Mouse (Mus musculus) MEL (cell line): ENCODE data around the gene Il12rb1.

Experiments
- CHD1 ChIP-seq: IDR thresholded peaks from 2 replicates; pipeline ENCODE4 v1.6.1; 2012; ENCODE audit warnings: low read depth, mild to moderate bottlenecking, inconsistent platforms, low read length, improper control_type of control experiment
- E2F4 ChIP-seq: IDR thresholded peaks from 2 replicates; pipeline ENCODE4 v1.6.1; 2011; ENCODE audit warnings: low read depth, low read length, improper control_type of control experiment, borderline replicate concordance
- GABPA ChIP-seq: IDR thresholded peaks from 2 replicates; pipeline ENCODE4 v1.6.1; 2012; ENCODE audit warnings: low read depth, mild to moderate bottlenecking, inconsistent platforms, low read length, improper control_type of control experiment, moderate library complexity
- MAZ ChIP-seq: IDR thresholded peaks from 2 replicates; pipeline ENCODE4 v1.6.1; 2012; ENCODE audit warnings: low read depth, mild to moderate bottlenecking, inconsistent platforms, low read length, improper control_type of control experiment
- NELFE ChIP-seq: IDR thresholded peaks from 2 replicates; pipeline ENCODE4 v1.6.1; 2011; ENCODE audit warnings: low read depth, low read length, improper control_type of control experiment
- POLR2A ChIP-seq, 2 experiments: IDR thresholded peaks; 2 replicates each; pipeline ENCODE4 v1.6.1; 2011 to 2012; ENCODE audit warnings: low read length in 2 of 2, mild to moderate bottlenecking in 2 of 2, control low read depth in 1 of 2, improper control_type of control experiment in 1 of 2, low read depth in 1 of 2, moderate library complexity in 1 of 2; ENCODE audit not compliant: control insufficient read depth in 1 of 2, insufficient read depth in 1 of 2, poor library complexity in 1 of 2
- POLR2AphosphoS2 ChIP-seq: IDR thresholded peaks from 2 replicates; pipeline ENCODE4 v1.6.1; 2011; ENCODE audit warnings: low read length, improper control_type of control experiment
- RCOR1 ChIP-seq: IDR thresholded peaks from 2 replicates; pipeline ENCODE4 v1.6.1; 2012; ENCODE audit warnings: low read depth, mild to moderate bottlenecking, inconsistent platforms, low read length, improper control_type of control experiment
- TAL1 ChIP-seq: IDR thresholded peaks from 2 replicates; pipeline ENCODE4 v1.6.1; 2012; ENCODE audit warnings: mild to moderate bottlenecking, inconsistent platforms, low read length, moderate library complexity, mixed read lengths
- TBP ChIP-seq: IDR thresholded peaks from 2 replicates; pipeline ENCODE4 v1.8.0; 2011; ENCODE audit warnings: low read depth, low read length, improper control_type of control experiment
- UBTF ChIP-seq: IDR thresholded peaks from 2 replicates; pipeline ENCODE4 v1.6.1; 2012; ENCODE audit warnings: low read depth, mild to moderate bottlenecking, inconsistent platforms, low read length, improper control_type of control experiment, moderate library complexity, borderline replicate concordance; ENCODE audit not compliant: insufficient read depth

- TF ChIP-seq POLR2A (IDR thresholded peaks at IDR 0.05; ENCODE audit: control insufficient read depth in 1 of 2, insufficient read depth in 1 of 2, low read depth in 1 of 2, low read length in 2 of 2, poor library complexity in 1 of 2) (no peak), TBP (no peak), POLR2AphosphoS2 (no peak), GABPA (no peak), MAZ (no peak), E2F4 (no peak), NELFE (no peak), CHD1 (no peak), TAL1 (no peak), RCOR1 (no peak), UBTF (no peak)
Observed at GRCm38 (mm10) chr8:70812055-70812454, 3.8 kb downstream of the Il12rb1 start.
